Mouse (Mus musculus) spleen, postnatal 0 days (tissue): ENCODE data around the gene Mum1. TPM values are rescaled to one million over a fixed set of nuclear protein-coding genes. Genes with fewer than 3 reads are reported as not detected.

ENCODE experiments used
- polyA plus RNA-seq: library from polyadenylated mRNA; unstranded; fragments of >200 nt; fragmentation: Nextera tagmentation; extraction: Ambion mirVana; gene quantifications from 2 replicates; pipeline ENCODE4 v1.2.1, GENCODE M21; 2015

Gene Mum1
- 34.1 and 39.0 TPM in 2 replicates for polyA plus RNA-seq

GRCm38 (mm10) chr10:80226416-80227165, at the start of gene Mum1:
TSS of gene Mum1 (plus strand) at chr10:80226434.

GRCm38 (mm10) chr10:80179068-80180051, 46.9 kb upstream of the Mum1 start, which contains the start of gene Efna2:
TSS of gene Efna2 (plus strand) at chr10:80179482.

GRCm38 (mm10) chr10:80248971-80249640, 22.9 kb downstream of the Mum1 start, which contains the start of gene Ndufs7:
TSS of gene Ndufs7 (plus strand) at chr10:80249121.

GRCm38 (mm10) chr10:80260642-80261584, 34.7 kb downstream of the Mum1 start, which contains the start of the genes Gamt and Dazap1:
TSS of gene Gamt (minus strand) at chr10:80261012.
TSS of gene Dazap1 (plus strand) at chr10:80261486.

GRCm38 (mm10) chr10:80292251-80293146, 66.3 kb downstream of the Mum1 start, which contains the start of gene Rps15:
TSS of gene Rps15 (plus strand) at chr10:80292453.

Other genes with a start within 250 kb of the Mum1 start
- 16.8 and 16.9 TPM in 2 replicates for gene Tmem259, start 242.1 kb upstream of the Mum1 start, polyA plus RNA-seq
- 98.3 and 121 TPM in 2 replicates for gene Cnn2, start 237.8 kb upstream of the Mum1 start, polyA plus RNA-seq
- 8.3 and 8.8 TPM in 2 replicates for gene Abca7, start 229.9 kb upstream of the Mum1 start, polyA plus RNA-seq
- 34.2 and 41.9 TPM in 2 replicates for gene Arhgap45, start 209.8 kb upstream of the Mum1 start, polyA plus RNA-seq
- 108 and 111 TPM in 2 replicates for gene Polr2e, start 186.6 kb upstream of the Mum1 start, polyA plus RNA-seq
- 650 and 699 TPM in 2 replicates for gene Gpx4, start 179.3 kb upstream of the Mum1 start, polyA plus RNA-seq
- gene Sbno2, start 120.9 kb upstream of the Mum1 start, polyA plus RNA-seq: 15.9 and 16.2 TPM in 2 replicates
- 27.2 and 28.1 TPM in 2 replicates for gene Stk11, start 110.6 kb upstream of the Mum1 start, polyA plus RNA-seq
- 340 and 357 TPM in 2 replicates for gene Atp5d, start 87.8 kb upstream of the Mum1 start, polyA plus RNA-seq
- 0.64 and 1.0 TPM in 2 replicates for gene Cbarp, start 85.6 kb upstream of the Mum1 start, polyA plus RNA-seq
- gene Midn, start 78.2 kb upstream of the Mum1 start, polyA plus RNA-seq: 6.4 and 8.1 TPM in 2 replicates
- gene Cirbp, start 60.4 kb upstream of the Mum1 start, polyA plus RNA-seq: 139 and 157 TPM in 2 replicates
- gene 1600002K03Rik, start 53.5 kb upstream of the Mum1 start, polyA plus RNA-seq: 11.0 and 12.5 TPM in 2 replicates
- gene Efna2, start 47.0 kb upstream of the Mum1 start, polyA plus RNA-seq: 2.0 and 3.0 TPM in 2 replicates
- 272 and 282 TPM in 2 replicates for gene Ndufs7, start 22.7 kb downstream of the Mum1 start, polyA plus RNA-seq
- 6.0 and 8.6 TPM in 2 replicates for gene Gamt, start 34.6 kb downstream of the Mum1 start, polyA plus RNA-seq
- 45.5 and 45.9 TPM in 2 replicates for gene Dazap1, start 35.1 kb downstream of the Mum1 start, polyA plus RNA-seq
- gene Rps15, start 66.0 kb downstream of the Mum1 start, polyA plus RNA-seq: 877 and 915 TPM in 2 replicates
- 0.12 and 0.13 TPM in 2 replicates for gene Apc2, start 69.5 kb downstream of the Mum1 start, polyA plus RNA-seq
- gene 2310011J03Rik, start 94.1 kb downstream of the Mum1 start, polyA plus RNA-seq: 51.7 and 54.7 TPM in 2 replicates
- gene Pcsk4, start 103.1 kb downstream of the Mum1 start, polyA plus RNA-seq: 5.2 and 5.4 TPM in 2 replicates
- gene Reep6, start 103.5 kb downstream of the Mum1 start, polyA plus RNA-seq: 5.7 and 6.7 TPM in 2 replicates
- gene Adamtsl5, start 122.0 kb downstream of the Mum1 start, polyA plus RNA-seq: 3.7 and 3.8 TPM in 2 replicates
- gene Plk5, start 130.0 kb downstream of the Mum1 start, polyA plus RNA-seq: 0.12 TPM in 1 of 2 replicates, not detected in the other
- gene Mex3d, start 161.2 kb downstream of the Mum1 start, polyA plus RNA-seq: 2.8 TPM in 2 replicates
- gene Mbd3, start 173.1 kb downstream of the Mum1 start, polyA plus RNA-seq: 57.4 and 67.9 TPM in 2 replicates
- 586 and 595 TPM in 2 replicates for gene Uqcr11, start 180.4 kb downstream of the Mum1 start, polyA plus RNA-seq
- 82.3 and 82.6 TPM in 2 replicates for gene Tcf3, start 207.2 kb downstream of the Mum1 start, polyA plus RNA-seq